Mouse (Mus musculus) 416B (cell line): ENCODE results near the gene Cercam.

Experiments
- DNase-seq: peaks from one replicate; pipeline ENCODE4 v3.0.0; 2011; ENCODE audit warnings: low read depth

Cercam gene

DNA sequence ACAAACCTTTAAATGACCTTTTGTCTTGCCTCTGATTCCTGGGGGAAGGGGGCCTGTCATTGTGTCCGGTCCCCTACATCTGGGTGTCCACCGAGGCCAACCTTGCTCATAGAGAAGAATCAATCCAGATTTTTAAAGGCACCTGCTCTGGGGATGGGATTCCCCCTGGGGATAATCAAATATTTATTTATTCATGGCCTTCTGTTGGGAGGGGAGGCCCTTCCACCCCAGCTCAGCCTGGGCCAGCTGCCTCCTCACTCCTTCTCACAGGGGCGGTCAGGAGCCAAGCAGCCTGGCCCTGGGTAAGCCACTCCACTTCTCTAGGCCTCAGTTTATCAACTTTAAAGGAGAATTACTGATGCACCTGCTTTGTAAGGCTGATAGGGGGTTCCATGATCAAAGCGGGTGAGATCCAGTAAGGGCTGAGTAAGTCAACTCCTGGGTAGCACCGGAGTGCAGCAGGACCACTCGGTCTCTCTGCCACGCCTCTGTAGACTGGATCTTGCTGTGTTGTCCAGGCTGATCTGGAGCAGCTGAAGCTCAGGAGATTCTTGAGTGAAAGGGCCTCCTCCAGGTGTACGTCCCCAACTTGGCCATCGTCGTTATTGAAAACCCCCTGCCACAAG, 13.3 kb upstream of the Cercam start:
- DNase-seq = no peak

DNA sequence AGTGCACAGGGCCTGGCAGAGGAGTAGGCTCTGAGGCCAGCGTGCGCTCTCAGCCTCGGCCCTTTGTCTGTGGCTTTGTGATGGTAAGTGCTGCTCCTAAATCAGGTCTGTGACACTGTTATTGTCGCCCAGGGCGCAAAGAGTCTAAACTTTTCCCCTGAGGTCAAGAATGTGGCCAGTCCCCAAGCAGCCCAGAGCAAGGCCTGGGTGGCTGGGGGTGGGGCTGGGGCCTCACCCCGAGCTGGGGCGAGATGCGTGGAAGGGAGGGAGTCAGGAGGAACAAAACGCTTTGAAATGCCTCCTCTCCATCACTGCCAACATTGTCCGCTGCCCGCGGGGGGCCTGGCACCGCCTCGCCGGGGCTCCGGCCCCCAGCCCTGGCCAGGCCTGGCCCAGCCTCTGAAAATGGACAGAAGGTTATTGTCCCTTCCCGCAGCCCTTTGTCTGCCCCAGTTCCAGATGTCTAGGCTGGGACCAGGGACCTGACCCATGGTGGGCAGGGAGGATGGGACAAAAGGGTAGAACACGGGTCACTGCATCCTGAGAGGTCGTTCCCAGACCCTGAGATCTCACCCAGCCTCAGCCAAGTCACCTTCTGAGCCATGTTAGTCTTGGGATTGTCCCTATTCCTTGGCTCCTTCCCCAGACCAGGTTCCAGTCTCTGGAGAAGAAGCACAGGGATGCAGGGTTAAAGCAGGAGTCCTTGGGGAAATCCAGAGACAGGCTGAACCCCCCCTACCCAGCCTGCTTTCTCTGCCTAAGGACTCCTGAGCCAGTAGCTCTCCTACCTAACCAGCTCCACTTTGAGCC, 12.3 kb upstream of the Cercam start:
- no peak for DNase-seq

GRCm38 (mm10) chr2:29857341-29857740, 11.6 kb upstream of the Cercam start:
- DNase-seq = no peak

GRCm38 (mm10) chr2:29857967-29858366, 11.0 kb upstream of the Cercam start:
- no peak for DNase-seq

GRCm38 (mm10) chr2:29858748-29859473, 10.1 kb upstream of the Cercam start:
- peak; percentile 65 for DNase-seq

GRCm38 (mm10) chr2:29865125-29865524, 3.8 kb upstream of the Cercam start:
- DNase-seq = peak; percentile 44

GRCm38 (mm10) chr2:29869646-29870451, 885 bp downstream of the Cercam start:
- DNase-seq = peak; percentile 92

- DNase-seq = no peak
Measured at GRCm38 (mm10) chr2:29872581-29873295, 3.8 kb downstream of the Cercam start.

- peak; percentile 62 for DNase-seq
Measured at GRCm38 (mm10) chr2:29873801-29874200, 4.8 kb downstream of the Cercam start.

DNA sequence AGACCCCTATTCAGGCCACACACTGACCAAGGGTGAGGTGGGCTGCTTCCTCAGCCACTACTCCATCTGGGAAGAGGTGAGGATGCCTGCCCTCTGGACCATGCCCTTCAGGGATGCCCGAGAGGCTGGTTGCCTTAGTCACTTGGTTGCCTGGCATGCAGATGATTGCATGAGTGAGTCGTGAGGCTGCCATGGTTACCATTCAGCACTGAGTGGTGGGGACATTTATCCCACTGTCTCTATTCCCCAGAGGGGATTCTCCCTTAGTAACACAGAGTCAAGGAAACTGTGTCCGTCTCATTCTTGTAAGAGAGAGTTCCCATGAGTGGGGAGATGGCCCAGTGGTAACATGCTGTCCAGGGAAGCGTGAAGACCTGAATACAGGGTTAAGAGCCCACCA, 9.1 kb downstream of the Cercam start:
- DNase-seq = no peak

DNA sequence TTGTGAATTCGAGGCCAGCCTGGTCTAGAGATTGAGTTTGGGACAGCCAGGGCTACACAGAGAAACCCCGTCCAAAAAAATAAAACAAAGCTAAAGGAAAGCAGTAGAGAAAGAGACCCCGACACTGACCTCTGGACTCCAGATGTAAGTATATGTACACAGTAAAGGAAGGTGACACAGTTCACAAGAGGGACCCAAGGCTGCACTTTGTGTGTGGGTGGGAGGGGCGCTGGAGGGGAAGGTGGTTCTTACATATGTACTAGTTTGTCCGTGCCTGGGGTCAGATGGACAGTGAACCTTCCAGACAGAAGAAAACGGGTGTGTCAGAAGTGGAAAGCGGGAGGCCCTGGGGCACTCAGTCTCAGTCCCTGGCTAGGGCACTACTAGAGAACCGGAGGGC, 10.2 kb downstream of the Cercam start:
- DNase-seq = no peak

DNA sequence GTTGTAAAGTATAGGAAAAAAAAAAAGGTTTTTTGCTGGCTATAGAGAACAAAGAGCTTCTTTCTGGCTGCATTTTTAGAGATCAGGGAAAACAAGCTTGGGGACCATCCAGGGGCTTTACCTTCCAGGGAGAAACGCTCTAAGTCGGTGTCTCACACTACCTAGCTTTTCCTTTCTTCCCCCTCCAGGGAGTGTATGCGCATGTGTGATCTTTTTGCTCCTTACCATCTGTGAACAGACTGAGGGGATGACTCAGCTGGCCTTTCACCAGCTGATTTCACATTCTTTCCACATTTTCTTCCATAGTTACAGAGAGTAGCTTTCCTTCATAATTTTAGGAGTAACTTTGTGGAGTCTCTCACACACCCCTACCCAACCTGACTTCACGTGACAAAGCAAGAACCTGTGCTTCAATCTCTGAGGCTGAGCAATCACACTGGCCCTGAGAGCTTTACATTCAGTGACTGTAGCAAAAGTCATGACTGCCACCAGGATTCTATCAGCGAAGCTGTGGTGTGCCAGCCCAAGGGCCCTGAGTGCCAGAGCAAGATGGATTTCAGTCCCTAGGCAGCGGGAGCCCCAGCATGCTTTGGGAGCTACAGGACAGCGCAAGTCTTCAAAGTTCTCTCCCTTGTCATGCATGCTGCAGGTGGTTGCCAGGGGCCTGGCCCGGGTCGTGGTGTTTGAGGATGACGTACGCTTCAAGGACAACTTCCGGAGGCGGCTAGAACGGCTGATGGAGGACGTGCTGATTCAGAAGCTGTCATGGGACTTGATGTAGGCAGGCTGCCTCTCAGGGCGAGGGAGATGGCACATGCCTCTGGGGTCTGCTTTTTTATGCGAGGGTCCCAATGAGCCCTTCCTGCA, 11.2 kb downstream of the Cercam start:
- no peak for DNase-seq

- DNase-seq = peak; percentile 36
Measured at GRCm38 (mm10) chr2:29886659-29887292, 17.8 kb downstream of the Cercam start.

- DNase-seq = peak; percentile 95
Measured at GRCm38 (mm10) chr2:29889066-29889944, 20.3 kb downstream of the Cercam start, which contains the start of gene Odf2. Gene Odf2 (plus strand): TSS chr2:29889221.

GRCm38 (mm10) chr2:29889991-29890833, 21.2 kb downstream of the Cercam start:
- DNase-seq = peak; percentile 85

GRCm38 (mm10) chr2:29891773-29892172, 22.8 kb downstream of the Cercam start:
- DNase-seq = no peak

GRCm38 (mm10) chr2:29896071-29896470, 27.1 kb downstream of the Cercam start:
- no peak for DNase-seq

GRCm38 (mm10) chr2:29897366-29897765, 28.4 kb downstream of the Cercam start:
- no peak for DNase-seq
